Mouse (Mus musculus) forebrain, embryonic 15.5 days (tissue): ENCODE results near the gene Mrps18b. TPM values are rescaled to one million over a fixed set of nuclear protein-coding genes. Genes with fewer than 3 reads are reported as not detected.

Experiments
- ATAC-seq: fragments of 200-750 bp; cut with Nextera tagmentation; replicated peaks from 2 replicates; pipeline ENCODE4 v1.8.0; 2017; ENCODE audit warnings: mild to moderate bottlenecking, moderate TSS enrichment, moderate library complexity
- H3K27ac ChIP-seq: fragments of 300-500 bp; sonication (generic); replicated peaks from 2 replicates; pipeline ENCODE4 v1.5.1; 2015; ENCODE audit warnings: mild to moderate bottlenecking, inconsistent platforms
- H3K27me3 ChIP-seq: fragments of 300-500 bp; sonication (generic); 2 replicates; pipeline ENCODE4 v1.6.1; 2015; ENCODE audit warnings: inconsistent platforms
- H3K36me3 ChIP-seq: fragments of 300-500 bp; sonication (generic); 2 replicates; pipeline ENCODE4 v1.6.1; 2015; ENCODE audit warnings: mild to moderate bottlenecking, inconsistent platforms
- H3K4me1 ChIP-seq: fragments of 300-500 bp; sonication (generic); 2 replicates; pipeline ENCODE4 v1.6.1; 2015; ENCODE audit warnings: inconsistent platforms
- H3K4me2 ChIP-seq: fragments of 300-500 bp; sonication (generic); replicated peaks from 2 replicates; pipeline ENCODE4 v1.6.1; 2015; ENCODE audit warnings: mild to moderate bottlenecking, inconsistent platforms
- H3K4me3 ChIP-seq: fragments of 300-500 bp; sonication (generic); 2 replicates; pipeline ENCODE4 v1.5.1; 2015; ENCODE audit warnings: mild to moderate bottlenecking, inconsistent platforms
- H3K9ac ChIP-seq: fragments of 300-500 bp; sonication (generic); replicated peaks from 2 replicates; pipeline ENCODE4 v1.6.1; 2015; ENCODE audit warnings: mild to moderate bottlenecking, inconsistent platforms
- H3K9me3 ChIP-seq: fragments of 300-500 bp; sonication (generic); 2 replicates; pipeline ENCODE4 v1.6.1; 2016; ENCODE audit warnings: inconsistent platforms
- WGBS: fragments of 180-500 bp; shearing (Covaris S2); methylation state at CpG from one replicate; pipeline ENCODE4 v1.1.7; 2015; ENCODE audit warnings: mixed read lengths; 5-methylcytosine and 5-hydroxymethylcytosine counted together
- polyA plus RNA-seq: library from polyadenylated mRNA; unstranded; fragments of >200 nt; fragmentation: Nextera tagmentation; extraction: Ambion mirVana; gene quantifications from 2 replicates; pipeline ENCODE4 v1.2.1, GENCODE M21; 2015

The Mrps18b gene
- polyA plus RNA-seq, 1 experiment from 2014 or later = 54.1 TPM

DNA sequence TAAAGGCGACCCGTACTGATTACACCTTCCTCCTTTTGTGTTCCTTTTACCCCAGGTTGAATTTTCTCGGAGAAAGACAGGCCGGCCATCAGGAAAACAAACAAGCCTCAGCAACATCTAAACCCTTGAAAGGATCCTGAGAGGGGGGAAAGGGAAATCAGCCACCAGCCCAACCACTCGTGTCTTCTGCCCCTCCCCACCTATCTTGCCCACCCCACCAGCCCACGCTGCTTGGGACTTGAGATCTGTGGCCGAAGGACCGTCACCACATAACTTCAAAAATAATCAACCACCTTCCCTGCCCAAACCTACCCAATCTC is 914 bp upstream of the Mrps18b start:
- Histone ChIP-seq H3K4me3 (peak overlapping the region; percentile 77), H3K27me3 (no peaks in the 10 kb centered on the region), H3K9me3 (no peaks in the 10 kb centered on the region), H3K9ac (peak overlapping the region; percentile 92), H3K4me2 (peak overlapping the region; percentile 82), H3K4me1 (peaks cover 41% of the 10 kb centered on the region), H3K27ac (peak overlapping the region; percentile 99), H3K36me3 (peaks cover 7% of the 10 kb centered on the region; the same call in 1 of the 2 replicates)
- WGBS = 0% methylated on average over 8 of the region's 8 CpGs
- no peak for ATAC-seq

DNA sequence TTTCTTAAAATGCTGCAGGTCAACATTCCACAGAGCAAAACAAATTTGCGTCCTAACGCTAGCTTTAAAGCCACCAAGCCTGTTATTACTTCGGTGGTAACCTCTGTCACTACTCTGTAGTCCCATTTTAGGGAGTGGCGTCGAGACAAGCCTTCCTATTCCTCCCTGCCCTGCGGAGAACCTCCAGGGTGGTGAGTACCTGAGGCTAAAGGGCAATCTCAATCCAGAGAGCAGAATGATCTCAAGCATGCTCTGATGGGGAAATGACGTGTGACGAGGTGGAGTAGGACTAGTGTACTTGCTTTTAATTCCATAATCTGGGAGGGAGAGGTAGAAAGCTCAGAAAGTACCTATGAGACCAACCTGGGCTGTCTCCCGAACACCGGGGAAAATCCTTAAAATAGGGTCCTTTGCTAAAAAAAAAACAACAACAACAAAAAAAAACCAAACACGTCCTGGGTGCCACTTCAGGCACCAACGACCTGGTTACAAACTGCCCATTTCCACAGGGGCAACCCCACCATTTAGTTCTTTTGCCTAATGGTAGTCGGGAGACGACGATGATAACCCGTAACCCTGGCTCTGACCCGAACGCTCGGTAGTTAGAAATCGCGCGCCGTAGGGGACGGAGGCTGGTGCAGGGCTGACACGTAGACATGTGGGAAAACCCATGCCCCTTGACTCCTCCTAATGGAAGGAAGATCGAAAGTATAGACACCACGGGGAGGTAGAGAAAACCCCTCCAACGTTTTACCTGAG is 472 bp downstream of the Mrps18b start:
- peak overlapping the region; percentile 77 for H3K4me3 ChIP-seq
- no peaks in the 10 kb centered on the region for H3K27me3 ChIP-seq
- H3K4me1 ChIP-seq = peaks cover 29% of the 10 kb centered on the region
- H3K4me2 ChIP-seq = peak overlapping the region; percentile 66
- 4% methylated on average over 28 of the region's 28 CpGs for WGBS
- peaks cover 7% of the 10 kb centered on the region; the same call in 1 of the 2 replicates for H3K36me3 ChIP-seq
- peak overlapping the region; percentile 92 for H3K9ac ChIP-seq
- H3K27ac ChIP-seq = peak overlapping the region; percentile 99
- no peak; the same call in 1 of the 2 replicates for ATAC-seq
- H3K9me3 ChIP-seq = no peaks in the 10 kb centered on the region

DNA sequence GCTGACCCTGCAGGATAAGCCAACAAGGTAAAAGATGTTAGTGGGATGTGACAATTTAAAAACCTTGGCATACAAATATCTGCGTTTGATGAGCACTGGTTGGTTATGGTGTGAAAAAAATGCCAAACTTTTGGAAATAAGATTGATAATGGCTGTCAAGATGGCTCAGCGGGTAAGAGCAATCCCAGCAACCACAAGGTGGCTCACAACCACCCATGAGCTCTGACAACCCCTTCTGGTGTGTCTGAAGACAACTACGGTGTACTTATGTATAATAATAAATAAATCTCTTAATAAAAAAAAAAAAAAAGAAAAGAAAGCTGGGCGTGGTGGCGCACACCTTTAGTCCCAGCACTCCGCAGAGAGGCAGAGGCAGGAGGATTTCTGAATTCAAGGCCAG is 1.2 kb downstream of the Mrps18b start:
- no peak overlapping the region for H3K27ac ChIP-seq
- H3K36me3 ChIP-seq = peaks cover 7% of the 10 kb centered on the region; the same call in 1 of the 2 replicates
- no peaks in the 10 kb centered on the region for H3K27me3 ChIP-seq
- 87% methylated on average over 6 of the region's 6 CpGs for WGBS
- ATAC-seq = no peak
- peak overlapping the region; percentile 66 for H3K4me2 ChIP-seq
- H3K4me3 ChIP-seq = peak overlapping the region; percentile 77; the same call in 1 of the 2 replicates
- H3K9ac ChIP-seq = no peak overlapping the region
- H3K4me1 ChIP-seq = peaks cover 24% of the 10 kb centered on the region
- no peaks in the 10 kb centered on the region for H3K9me3 ChIP-seq

DNA sequence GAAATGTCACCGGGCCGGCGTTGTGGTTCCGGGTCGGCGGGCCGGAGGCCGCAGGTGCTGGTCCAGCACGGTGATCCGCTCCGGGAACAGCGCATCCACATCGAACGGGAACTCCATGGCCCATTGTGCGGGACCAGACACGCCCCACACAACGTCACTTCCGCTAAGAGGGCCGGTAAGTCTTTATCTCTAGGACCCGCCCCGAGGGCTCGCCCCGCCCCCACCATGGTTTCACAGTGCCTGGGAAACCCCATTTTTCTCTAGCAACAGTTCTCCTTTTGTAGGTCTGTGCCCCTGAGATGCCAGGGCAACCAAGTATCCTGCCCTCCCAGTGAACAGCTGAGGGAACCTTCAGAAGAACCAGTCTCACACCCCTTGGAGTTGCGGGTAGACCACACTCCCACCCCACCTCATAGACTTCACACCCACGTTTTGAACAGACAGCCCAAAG is 6.2 kb downstream of the Mrps18b start, which contains the start of gene Atat1:
TSS of gene Atat1 (minus strand) at position 157 of the 451 bp plus-strand sequence.
- 3% methylated on average over 25 of the region's 25 CpGs for WGBS

DNA sequence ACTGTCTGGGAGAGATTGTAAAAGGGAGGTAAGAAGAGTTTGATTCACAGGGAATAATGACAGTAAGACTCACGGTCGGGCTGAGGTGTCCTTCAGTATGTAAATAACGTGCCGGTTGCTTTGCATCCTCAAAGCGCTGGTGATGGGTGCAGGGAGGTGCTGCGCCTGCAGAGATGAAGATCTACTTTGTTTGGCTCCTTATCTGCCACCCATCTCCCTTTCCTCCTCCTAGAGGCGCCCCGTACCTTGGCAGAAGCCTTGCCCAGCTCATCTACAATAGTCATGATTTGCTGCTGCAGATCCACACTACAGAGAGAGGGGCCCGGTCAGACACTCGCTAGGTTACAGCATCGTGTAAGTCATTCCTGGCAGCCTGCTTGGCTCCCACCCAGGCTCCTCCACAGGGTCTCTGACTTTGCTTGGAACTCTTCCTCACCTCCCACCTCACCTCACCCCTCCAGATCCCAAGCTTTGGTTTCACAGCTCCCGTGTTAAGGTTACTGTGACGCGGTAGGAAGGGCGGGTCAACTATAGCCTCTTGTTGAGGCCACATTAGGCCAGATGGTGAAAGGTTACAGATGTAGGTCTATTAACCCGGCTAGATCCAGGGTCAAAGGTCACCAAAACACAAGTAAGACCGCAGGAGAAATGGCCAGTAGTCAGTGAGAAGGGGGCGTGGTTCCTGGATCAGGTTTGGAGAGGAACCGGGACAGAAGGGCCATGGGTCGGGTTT is 6.8 kb downstream of the Mrps18b start:
- peaks cover 34% of the 10 kb centered on the region for H3K4me1 ChIP-seq
- ATAC-seq = peak; percentile 31
- peaks cover 40% of the 10 kb centered on the region for H3K36me3 ChIP-seq
- no peaks in the 10 kb centered on the region for H3K27me3 ChIP-seq
- H3K9ac ChIP-seq = peak overlapping the region; percentile 92
- peak overlapping the region; percentile 76 for H3K4me2 ChIP-seq
- H3K9me3 ChIP-seq = no peaks in the 10 kb centered on the region
- H3K4me3 ChIP-seq = peak overlapping the region; percentile 89
- peak overlapping the region; percentile 89 for H3K27ac ChIP-seq
- WGBS = 24% methylated on average over 20 of the region's 20 CpGs

More for the DNA sequence above, 6.2 kb downstream of the Mrps18b start, which contains the start of gene Atat1:
- peaks cover 35% of the 10 kb centered on the region for H3K36me3 ChIP-seq
- no peaks in the 10 kb centered on the region for H3K27me3 ChIP-seq
- H3K4me3 ChIP-seq = peak within 1 kb of the TSS; percentile 89
- peak within 1 kb of the TSS; percentile 89 for H3K27ac ChIP-seq
- no peaks in the 10 kb centered on the region for H3K9me3 ChIP-seq
- peak within 1 kb of the TSS; percentile 92 for H3K9ac ChIP-seq
- peak within 1 kb of the TSS; percentile 76 for H3K4me2 ChIP-seq
- peak; percentile 91 for ATAC-seq
- peaks cover 39% of the 10 kb centered on the region for H3K4me1 ChIP-seq

DNA sequence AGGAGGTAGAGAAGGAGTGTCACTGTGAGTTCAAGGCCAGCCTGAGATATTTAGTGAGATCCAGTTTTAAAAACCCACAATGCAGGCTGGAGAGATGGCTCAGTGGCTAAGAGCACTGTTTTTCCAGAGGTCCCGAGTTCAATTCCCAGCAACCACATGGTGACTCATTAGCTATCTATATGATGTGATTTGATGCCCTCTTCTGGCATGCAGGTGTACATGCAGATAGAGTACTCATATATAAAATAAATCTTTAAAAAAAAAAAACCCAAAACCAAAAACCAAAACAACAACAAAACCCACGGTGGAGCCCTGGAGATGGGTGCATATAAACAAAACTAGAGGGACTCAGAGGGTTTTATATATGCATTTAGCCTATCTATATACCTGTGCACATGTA is 8.6 kb downstream of the Mrps18b start:
- ATAC-seq = no peak
- WGBS = 86% methylated on average over 2 of the region's 2 CpGs
- Histone ChIP-seq H3K4me3 (no peak overlapping the region), H3K9ac (no peak overlapping the region), H3K4me2 (0 out of 2 replicates have a peak overlapping the region, but pooled peaks have one; percentile 76), H3K4me1 (peaks cover 34% of the 10 kb centered on the region), H3K27me3 (no peaks in the 10 kb centered on the region), H3K36me3 (peaks cover 52% of the 10 kb centered on the region), H3K27ac (no peak overlapping the region), H3K9me3 (no peaks in the 10 kb centered on the region)

DNA sequence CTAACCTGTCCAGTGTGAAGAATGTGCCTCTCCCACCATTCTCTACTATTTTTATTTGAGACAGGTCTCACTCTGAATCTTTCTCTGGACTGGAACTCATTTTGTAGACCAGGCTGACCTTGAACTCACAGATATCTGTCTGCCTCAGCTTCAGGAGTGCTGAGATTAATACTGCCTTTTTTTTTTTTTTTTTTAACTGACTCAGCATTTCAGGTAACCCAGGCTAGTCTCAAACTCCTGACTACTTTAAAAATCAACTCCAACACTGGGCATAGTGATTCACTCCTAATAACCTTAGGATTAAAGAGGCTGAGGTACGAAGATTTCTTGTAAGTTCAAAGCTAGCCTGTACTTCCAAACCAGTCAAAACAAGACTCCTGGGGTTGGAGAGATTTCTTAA is 10.6 kb downstream of the Mrps18b start:
- no peaks in the 10 kb centered on the region for H3K27me3 ChIP-seq
- ATAC-seq = no peak
- WGBS = 91% methylated on average over 1 of the region's 1 CpGs
- peaks cover 68% of the 10 kb centered on the region for H3K36me3 ChIP-seq
- no peak overlapping the region for H3K9ac ChIP-seq
- no peak overlapping the region for H3K27ac ChIP-seq
- no peak overlapping the region for H3K4me3 ChIP-seq
- H3K4me1 ChIP-seq = peaks cover 34% of the 10 kb centered on the region
- H3K9me3 ChIP-seq = no peaks in the 10 kb centered on the region
- no peak overlapping the region for H3K4me2 ChIP-seq

DNA sequence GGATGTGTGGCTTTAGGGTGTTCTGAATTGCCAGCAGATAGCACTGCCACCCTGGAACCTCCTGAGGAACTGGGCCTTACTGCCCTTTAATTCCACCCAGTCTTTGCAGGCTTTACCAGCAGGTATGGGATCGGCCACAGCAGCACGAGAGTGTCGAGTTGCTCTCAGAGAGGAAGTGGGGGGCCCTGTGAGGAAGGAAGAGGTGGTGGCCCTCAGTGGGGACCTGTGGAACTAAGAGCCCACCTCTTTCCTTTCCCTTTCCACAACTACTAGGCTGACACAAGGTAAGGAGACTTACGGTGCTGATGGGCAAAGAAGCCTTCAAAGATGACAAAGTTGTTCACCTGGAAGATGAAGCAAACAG is 12.2 kb downstream of the Mrps18b start:
- Histone ChIP-seq H3K4me2 (no peak overlapping the region), H3K27ac (no peak overlapping the region), H3K27me3 (no peaks in the 10 kb centered on the region), H3K4me1 (peaks cover 27% of the 10 kb centered on the region), H3K9me3 (no peaks in the 10 kb centered on the region), H3K36me3 (peaks cover 84% of the 10 kb centered on the region), H3K4me3 (no peak overlapping the region), H3K9ac (no peak overlapping the region)
- WGBS = 79% methylated on average over 4 of the region's 4 CpGs
- ATAC-seq = no peak

DNA sequence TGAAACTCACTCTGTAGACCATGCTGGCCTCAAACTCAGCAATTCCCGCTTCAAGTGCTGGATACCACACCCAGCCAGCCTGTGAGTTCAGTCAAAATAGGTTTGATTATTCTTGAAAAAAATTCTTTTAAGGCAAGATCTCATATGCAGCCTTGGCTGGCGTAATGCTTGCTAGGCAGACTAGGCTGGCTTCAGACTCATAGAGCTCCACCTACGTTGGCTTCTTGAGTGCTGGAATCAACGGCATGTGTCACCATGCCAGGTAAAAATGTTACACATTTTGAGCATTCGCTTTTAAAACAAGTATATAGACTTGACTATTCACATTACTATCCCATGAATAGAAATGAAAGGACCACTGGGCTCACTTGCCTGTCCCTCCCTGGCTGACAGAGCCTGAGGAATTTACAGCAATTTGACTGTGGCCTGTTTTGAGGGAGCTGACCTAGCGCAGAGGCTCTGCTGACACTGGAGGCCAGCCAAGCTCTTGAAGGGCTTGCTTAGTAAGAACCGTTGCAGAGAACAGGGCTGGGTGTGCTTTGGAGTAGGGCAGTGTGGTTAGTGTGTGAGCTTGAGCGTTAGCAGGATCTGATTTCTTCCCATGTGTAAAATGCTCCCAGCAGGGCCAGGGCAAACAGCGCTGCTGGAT is 12.7 kb downstream of the Mrps18b start:
- Histone ChIP-seq H3K4me3 (no peak overlapping the region), H3K27me3 (no peaks in the 10 kb centered on the region), H3K9me3 (no peaks in the 10 kb centered on the region), H3K27ac (no peak overlapping the region), H3K4me2 (no peak overlapping the region), H3K4me1 (peaks cover 22% of the 10 kb centered on the region), H3K9ac (no peak overlapping the region), H3K36me3 (peaks cover 85% of the 10 kb centered on the region)
- 91% methylated on average over 9 of the region's 9 CpGs for WGBS
- ATAC-seq = no peak

DNA sequence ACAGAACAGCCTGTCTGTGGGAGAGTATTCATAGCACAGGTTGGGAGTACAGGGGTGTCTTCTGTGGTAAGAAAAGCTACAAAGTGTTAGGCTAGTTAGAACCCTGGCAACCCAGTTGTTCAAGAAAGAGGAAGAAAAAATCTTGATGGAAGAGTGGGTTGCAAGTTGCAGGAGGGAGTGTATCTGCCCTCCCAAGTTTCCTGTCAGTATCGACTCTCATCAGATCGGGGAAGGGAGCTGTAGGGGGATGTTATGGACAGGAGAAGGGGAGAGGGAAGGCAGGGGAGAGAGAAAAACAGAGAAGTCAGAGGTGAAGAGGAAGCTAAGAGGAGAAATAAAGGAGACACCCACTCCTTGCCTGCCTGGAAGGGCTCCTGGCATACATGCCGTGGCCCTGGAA is 15.6 kb downstream of the Mrps18b start:
- no peak for ATAC-seq
- Histone ChIP-seq H3K4me2 (no peak overlapping the region), H3K27me3 (no peaks in the 10 kb centered on the region), H3K9ac (no peak overlapping the region), H3K4me3 (no peak overlapping the region), H3K27ac (no peak overlapping the region), H3K4me1 (peaks cover 19% of the 10 kb centered on the region), H3K36me3 (peaks cover 71% of the 10 kb centered on the region), H3K9me3 (no peaks in the 10 kb centered on the region)
- 92% methylated on average over 3 of the region's 3 CpGs for WGBS

DNA sequence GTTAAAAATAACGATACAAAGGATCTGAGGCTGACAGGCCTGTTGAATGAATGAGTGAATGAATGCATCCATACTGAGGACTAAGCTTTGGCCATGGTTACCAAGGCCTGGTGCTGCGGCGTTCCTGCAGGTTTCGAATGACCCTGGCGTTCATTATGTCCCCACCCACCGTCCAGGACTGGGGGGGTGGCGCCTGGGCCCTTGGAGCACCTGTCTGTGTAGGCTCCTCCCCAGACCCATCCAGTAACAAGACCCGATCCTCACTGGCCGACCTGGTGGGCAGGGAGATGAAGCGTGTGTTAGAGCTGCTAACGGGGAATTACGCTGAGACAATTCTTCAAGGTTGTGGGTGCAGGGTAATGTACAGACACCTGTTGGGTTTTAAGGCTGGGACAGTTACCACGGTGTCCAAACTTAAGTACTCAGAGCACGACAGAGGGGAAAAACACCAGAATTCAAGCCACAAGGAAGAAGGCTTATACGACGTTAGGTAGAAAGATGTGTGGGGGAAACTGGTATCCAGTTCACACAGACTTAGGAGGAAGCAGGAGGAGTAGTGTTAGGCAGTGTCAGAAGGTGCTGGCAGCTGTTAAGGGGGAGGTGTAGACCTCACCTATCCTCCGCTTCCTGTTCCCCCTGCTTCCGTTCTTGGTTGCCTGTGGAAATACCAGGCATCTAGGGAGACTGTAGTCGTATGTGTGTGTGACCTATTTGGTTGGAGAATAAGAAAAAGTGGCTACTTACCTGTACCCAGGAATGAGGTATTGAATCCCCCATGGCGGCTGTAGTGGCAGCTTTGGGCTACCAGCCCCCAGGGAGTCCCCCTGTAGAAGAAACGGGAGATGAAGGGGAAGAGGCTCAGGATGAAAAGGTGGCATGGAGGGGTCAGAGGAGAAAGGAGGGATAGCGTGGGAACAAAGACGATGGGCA is 18.3 kb downstream of the Mrps18b start:
- no peaks in the 10 kb centered on the region for H3K9me3 ChIP-seq
- H3K27me3 ChIP-seq = no peaks in the 10 kb centered on the region
- H3K4me1 ChIP-seq = peaks cover 21% of the 10 kb centered on the region
- peak overlapping the region; percentile 87; the same call in 1 of the 2 replicates for H3K9ac ChIP-seq
- 43% methylated on average over 23 of the region's 23 CpGs for WGBS
- H3K4me2 ChIP-seq = peak overlapping the region; percentile 95
- H3K36me3 ChIP-seq = peaks cover 65% of the 10 kb centered on the region
- peak; percentile 43 for ATAC-seq
- peak overlapping the region; percentile 94 for H3K27ac ChIP-seq
- H3K4me3 ChIP-seq = peak overlapping the region; percentile 66
